Mouse (Mus musculus) cerebellum, adult 2 months (tissue): ENCODE data around the gene Mrpl53.

ENCODE experiments used
- CTCF ChIP-seq: fragments of 200-500 bp; IDR thresholded peaks from 2 replicates; pipeline ENCODE4 v1.5.1; 2011; ENCODE audit warnings: low read depth, mild to moderate bottlenecking, control low read depth, low read length, moderate library complexity, borderline replicate concordance; ENCODE audit not compliant: insufficient read depth
- POLR2A ChIP-seq: fragments of 200-500 bp; IDR thresholded peaks from 2 replicates; pipeline ENCODE4 v1.6.1; 2011; ENCODE audit warnings: low read length, control low read depth, borderline replicate concordance; ENCODE audit not compliant: insufficient read depth

DNA sequence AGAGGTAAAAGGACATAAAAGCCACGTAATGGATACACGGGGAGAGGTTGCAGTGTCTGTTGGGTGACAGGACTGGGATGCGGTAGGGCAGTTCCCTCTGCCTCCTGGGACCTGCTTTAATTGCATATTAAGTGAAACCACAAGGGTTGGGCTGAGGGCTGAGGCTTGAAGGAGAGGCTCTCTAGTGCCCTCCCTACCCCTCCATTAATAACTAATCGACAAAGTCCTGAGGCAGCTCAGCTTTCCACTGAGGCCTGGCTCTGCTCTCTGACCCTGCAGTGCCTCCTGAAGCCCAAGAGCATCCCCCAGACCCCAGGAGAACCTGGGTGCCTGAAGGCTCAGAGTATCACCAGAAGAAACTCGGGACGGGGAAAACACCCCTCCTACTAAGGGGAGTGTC, 24.4 kb upstream of the Mrpl53 start:
- TF ChIP-seq POLR2A (no peak), CTCF (no peak)
